Mouse (Mus musculus): ENCODE measurements around the gene Drd4.
"Not testable (repeated sequence)": the region's sequence is repeated elsewhere in the genome, so short reads cannot be mapped to it uniquely, and the experiment has no call there.

Gene Drd4

DNA sequence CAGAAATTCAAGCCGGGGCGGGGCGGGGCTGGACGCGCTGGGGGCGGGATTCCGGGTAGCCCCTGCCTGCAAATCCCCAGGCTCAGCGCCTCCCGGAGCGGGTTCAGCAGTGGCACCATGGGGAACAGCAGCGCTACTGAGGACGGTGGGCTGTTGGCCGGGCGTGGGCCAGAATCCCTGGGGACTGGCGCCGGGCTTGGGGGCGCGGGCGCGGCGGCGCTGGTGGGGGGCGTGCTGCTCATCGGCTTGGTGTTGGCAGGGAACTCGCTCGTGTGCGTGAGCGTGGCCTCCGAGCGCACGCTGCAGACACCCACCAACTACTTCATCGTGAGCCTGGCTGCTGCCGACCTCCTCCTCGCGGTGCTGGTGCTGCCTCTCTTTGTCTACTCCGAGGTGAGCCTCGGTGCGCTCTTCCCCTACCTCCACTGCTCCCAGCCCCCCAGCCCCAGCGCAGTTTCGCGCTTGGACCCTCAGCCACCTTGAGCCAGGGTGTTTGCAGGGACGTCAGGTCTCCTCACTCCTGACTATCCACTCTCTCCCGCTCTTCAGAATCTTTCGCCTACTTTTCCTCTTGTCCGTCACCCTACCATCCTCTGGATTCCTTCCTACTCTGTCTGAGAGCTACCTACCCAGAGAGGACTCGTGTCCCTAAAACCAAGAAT, at the start of gene Drd4:
Gene Drd4 (plus strand): TSS at position 86 of the 662 bp plus-strand sequence.
- DNase-seq (ENCODE audit: extremely low read depth, insufficient read length, low spot score) = no peak

DNA sequence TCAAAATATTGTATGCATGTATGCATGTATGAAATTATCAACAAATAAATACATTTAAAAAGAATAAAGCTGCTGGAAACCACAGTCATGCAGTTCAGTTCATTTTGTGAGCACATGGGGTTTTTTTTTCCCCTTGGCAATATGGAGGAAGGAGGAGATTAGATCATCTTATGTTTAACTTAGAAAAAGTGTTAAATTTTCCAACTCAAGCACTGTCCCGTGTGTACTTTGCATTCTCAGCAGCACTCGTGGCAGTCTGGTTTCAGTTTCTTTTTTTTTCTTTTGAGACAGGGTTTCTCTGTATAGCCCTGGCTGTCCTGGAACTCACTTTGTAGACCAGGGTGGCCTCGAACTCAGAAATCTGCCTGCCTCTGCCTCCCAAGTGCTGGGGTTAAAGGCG, 41.3 kb upstream of the Drd4 start:
- DNase-seq (ENCODE audit: extremely low read depth, insufficient read length, low spot score) = not testable (repeated sequence)

DNA sequence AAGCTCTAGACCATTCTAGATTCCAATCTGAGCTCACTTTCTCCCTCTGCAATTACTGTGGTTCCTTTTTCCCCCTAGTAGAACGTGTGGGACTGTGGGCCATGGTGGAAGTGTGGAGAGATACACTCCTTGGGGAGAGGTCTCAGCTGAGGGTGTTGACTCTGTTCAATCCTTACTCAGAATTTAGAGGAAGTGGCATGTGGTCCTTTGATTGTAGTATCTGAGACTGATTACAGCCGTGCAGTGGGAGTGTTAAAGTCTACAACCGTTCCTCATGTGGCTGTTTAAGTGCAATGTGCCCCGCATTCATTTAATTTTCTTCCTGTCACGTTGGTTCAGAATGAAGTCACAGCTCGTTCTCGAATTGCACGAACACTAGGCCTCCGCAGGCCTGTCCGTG, 35.6 kb upstream of the Drd4 start:
- DNase-seq (ENCODE audit: extremely low read depth, insufficient read length, low spot score) = no peak

DNA sequence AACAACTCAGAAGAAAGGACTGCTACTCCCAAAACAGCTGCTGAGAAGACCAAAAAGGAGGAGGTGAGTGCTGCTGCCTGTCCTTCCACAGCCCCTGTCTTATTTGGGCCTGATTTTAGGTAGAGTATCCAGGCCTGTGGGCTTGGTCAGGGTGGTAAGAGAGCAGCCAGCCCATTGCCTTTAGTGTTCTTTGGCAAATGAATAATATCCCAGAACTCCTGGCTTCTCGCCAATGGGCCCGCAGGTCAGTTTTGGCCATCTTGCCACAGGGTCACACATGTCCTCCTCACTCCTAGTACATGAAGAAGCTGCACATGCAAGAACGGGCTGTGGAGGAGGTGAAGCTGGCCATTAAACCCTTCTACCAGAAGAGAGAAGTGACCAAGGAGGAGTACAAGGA, 30.3 kb upstream of the Drd4 start:
- DNase-seq (ENCODE audit: extremely low read depth, insufficient read length, low spot score) = no peak

DNA sequence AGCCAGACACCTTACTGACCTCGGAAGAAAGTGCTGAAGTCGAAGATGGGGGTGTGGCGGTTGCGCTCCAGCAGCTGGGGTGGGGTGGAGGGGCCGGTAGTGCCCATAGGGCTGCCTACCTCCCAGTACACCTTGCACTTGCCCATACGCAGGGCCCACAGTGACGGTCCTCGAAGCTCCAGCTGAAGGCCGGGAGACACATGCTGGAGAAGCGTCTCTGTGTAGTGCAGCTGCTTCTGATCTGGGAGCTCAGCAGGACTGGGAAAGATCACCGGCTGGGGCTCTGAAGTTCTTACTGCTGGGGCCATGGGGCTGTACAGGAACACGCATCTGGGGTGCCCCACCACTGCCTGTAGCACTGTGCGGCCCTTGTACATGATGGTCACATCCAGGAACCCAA, 28.2 kb upstream of the Drd4 start:
- DNase-seq (ENCODE audit: extremely low read depth, insufficient read length, low spot score) = no peak

DNA sequence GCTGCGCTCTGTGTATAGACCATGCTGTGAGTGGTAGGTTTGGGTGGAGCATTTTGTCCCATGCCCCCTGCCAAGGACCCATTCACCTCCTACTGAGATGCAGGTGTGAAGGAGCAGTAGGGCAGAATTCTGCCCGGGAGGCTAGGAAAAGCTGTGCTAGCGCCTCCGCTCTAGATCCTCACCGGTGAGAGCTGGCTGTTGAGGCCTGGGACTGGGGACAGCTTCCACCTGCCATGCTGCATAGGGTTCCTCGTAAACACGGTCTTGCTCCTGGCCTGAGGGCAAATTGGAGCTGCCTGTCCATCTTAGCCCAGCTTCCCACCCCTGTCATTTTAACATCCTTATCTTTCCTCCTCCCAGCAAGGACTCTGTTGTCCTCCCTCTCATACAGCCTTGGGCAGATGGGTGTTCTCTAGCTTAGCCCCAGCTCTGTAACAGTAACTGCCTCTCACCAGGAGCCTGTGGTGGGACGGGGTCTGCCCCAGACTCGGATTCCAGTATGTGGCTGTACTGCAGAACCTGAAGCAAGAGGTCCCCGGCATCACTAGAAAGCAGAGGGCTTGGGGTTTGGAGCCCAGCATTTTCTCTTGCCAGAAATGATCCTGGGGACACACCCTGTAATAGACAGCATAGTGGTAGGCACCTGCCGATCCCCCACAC, 27.6 kb upstream of the Drd4 start:
- DNase-seq (ENCODE audit: extremely low read depth, insufficient read length, low spot score) = no peak

DNA sequence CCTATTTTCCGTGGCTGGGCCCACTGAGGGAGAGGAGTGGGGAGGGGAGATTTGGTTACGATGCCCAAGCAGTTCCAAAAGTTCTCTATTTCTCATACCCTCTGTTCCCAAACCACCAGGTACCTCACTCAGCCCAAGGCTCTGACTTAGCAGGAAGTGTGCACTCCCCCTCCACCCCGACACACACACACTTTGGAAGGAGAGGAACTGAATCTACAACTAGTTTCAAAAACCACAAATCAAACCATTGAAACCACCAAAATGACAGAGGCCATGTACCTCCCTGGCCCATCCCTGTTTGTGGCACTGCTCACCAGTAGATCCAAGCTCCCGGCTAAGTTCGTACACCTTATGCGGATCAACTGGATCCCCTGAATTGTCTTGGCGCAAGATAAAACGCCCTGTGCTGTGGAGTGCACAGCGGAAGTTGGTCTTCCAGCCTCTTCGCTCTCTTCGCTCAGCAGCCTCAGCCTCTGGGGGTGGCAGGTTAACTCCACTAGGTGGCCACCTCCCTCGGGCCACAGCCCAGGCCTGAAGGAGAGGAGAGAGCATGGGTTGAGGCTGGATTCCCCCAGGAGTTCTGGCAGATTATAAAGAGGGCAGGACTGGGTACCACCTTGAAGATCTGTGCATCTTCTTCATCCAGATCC, 26.9 kb upstream of the Drd4 start:
- no peak for DNase-seq (ENCODE audit: extremely low read depth, insufficient read length, low spot score)

DNA sequence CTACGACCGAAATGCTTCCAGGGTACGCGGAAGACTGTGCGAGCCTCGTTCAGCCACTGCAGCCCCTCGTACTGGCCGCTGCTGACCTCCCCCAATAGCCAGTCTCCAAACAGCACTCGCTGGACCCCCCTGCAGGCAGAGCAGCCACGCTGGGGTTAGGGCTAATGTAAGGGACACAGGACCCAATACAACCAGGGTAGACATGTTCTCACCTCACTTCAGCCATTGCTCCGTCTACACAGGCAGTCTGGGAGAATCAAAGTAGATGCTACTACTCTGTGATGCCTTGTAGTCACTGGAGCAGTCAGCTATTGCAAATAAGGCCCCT, 26.4 kb upstream of the Drd4 start:
- DNase-seq (ENCODE audit: extremely low read depth, insufficient read length, low spot score) = no peak

DNA sequence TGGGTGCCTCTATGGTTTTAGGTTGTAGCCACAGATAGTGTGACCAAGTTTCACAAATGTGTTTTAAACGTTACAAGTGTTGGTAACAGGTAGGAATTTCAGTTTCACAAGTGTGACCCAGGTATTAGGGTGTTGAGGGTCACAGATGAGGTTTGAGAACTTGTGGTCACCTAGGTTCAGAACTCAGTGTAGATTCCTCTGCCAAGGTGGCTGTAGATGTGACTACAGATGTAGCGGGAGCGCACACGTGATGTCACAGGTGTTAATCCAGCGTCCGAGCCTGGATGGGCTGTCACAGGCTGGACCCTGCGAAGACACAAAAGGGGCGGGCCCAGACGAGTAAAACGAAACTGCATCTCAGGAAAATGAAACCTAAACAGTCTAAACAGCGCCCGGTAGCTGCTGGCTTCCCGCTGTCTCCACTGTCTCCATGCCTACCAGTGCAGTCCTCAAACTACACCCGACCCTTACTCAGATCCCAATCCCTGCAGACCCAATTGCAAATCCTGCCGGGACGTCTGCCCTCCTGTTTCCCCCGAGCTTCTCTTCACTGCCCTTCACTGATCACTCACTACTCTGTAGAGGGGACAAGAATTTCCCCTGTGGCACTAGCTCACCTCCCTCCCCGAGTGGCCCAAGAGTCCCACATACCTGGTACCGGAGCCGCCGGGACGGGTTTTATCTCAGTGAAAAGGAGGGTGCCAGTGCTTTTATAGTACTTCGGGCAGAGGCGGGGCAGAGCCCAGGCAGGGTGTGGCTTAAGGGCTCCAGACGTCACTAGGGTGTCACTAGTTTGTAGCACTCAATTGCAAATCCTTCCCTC, 25.9 kb upstream of the Drd4 start, which contains the start of gene Irf7:
Gene Irf7 (minus strand): TSS at position 743 of the 823 bp plus-strand sequence.
- peak; percentile 67 for DNase-seq (ENCODE audit: extremely low read depth, insufficient read length, low spot score)

DNA sequence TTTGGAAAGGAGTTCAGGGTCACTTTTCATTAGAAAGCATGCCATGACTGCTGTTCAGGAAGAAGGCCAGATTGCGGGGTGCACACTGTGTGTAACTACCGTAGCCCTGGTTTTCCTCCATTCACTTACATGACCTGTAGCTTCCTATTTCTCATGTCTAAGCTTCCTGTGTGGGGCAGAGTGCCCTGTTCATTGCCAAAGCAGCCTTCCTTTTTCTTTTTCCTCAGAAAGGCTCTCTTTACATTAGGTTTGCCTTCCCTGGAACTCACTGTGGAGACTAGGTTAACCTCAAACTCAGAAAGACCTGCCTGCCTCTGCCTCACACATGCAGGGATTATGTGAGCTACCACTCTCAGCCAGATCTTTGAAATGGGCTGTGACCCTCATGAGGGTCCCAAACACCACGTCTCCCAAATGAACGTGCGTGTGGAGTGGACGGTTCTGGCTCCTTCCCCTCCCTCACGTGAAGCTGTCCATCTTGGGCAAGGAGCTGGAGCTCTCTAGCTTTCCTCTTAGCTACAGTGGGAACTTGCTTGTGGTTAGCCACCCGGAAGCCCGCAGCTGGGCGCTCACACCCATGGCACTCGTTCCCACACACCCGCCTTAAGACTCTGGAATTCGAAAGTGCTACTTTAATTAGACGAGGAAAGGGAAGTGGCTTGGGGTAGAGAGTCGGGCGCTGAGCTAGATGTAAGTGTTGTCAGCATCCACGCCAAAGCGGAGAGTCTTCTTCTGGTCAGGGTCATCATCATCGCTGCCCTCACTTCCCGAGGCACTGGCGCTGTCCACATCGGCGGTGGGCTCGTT, 23.1 kb upstream of the Drd4 start:
- no peak for DNase-seq (ENCODE audit: extremely low read depth, insufficient read length, low spot score)

DNA sequence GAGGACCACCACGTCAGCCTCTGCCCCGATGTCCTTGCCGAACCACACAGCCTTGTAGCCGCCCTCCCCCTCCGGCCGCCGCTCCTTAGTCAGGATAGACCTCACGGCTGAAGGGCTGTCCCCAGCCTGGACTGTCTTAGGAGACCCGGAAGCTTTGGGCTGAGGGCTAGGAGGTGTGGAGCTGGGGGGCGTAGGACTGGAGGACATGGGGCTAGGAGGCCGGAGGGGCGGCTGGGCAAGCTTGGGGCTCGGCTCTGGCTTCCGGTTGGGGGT, 22.6 kb upstream of the Drd4 start:
- DNase-seq (ENCODE audit: extremely low read depth, insufficient read length, low spot score) = no peak

DNA sequence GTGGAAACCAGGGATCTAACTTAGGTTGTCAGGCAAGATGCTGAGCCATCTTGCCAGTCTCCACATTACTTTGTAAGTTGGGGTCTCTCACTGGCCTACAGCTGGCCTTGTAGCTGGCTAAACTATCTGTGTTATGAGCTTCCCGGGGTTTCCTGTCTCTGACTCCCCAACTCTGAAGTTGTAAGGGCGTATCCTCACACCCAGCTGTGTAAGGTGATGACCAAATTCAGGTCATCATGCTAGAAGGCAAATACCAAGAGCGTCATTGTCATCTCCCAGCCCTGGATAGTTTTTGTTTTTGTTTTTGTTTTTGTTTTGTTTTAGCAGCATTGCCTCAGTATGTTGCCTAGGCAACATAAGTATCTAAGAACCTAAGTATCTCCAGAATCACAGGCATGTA, 21.2 kb upstream of the Drd4 start:
- DNase-seq (ENCODE audit: extremely low read depth, insufficient read length, low spot score) = no peak

DNA sequence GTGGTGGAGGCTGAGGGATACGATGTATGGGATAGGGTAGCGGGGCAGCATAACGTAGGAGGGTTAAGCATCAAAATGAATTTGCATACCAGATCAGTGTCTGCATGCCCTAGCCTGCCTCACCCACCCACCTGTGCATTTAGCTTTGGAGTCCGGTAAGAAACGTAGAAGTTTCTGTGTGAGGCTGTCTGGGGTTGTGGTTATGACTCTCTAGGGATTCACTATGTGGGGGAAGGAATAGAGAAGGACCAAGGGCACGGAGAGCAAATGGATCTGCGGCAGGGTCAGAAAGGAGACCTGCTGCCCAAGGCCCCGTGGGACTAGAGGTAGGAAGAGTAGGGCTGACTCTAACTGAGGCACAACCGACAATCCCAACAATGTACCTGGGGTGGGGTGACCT, 16.4 kb upstream of the Drd4 start:
- no peak for DNase-seq (ENCODE audit: extremely low read depth, insufficient read length, low spot score)

DNA sequence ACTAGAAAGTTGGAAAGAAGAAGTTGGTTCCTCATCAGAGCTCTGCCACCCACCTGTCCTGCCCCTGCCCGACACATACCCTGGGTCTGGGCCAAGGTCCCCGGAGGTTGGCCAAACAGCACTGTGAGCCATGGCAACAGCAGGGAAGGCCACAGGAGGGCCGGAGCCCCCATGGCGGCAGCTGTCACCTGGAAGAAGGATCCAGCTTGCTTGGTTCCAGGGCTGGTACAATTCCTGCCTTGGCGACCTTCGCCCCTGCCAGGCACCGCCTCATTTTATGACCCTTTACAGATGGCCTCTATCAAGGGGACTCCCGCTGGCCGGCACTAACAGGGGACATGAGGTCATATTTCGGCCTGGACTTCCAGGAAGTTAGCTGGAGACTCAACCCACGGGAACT, 15.3 kb upstream of the Drd4 start, which contains the start of gene Cdhr5:
Gene Cdhr5 (minus strand): TSS at position 241 of the 400 bp plus-strand sequence.
- DNase-seq (ENCODE audit: extremely low read depth, insufficient read length, low spot score) = no peak

DNA sequence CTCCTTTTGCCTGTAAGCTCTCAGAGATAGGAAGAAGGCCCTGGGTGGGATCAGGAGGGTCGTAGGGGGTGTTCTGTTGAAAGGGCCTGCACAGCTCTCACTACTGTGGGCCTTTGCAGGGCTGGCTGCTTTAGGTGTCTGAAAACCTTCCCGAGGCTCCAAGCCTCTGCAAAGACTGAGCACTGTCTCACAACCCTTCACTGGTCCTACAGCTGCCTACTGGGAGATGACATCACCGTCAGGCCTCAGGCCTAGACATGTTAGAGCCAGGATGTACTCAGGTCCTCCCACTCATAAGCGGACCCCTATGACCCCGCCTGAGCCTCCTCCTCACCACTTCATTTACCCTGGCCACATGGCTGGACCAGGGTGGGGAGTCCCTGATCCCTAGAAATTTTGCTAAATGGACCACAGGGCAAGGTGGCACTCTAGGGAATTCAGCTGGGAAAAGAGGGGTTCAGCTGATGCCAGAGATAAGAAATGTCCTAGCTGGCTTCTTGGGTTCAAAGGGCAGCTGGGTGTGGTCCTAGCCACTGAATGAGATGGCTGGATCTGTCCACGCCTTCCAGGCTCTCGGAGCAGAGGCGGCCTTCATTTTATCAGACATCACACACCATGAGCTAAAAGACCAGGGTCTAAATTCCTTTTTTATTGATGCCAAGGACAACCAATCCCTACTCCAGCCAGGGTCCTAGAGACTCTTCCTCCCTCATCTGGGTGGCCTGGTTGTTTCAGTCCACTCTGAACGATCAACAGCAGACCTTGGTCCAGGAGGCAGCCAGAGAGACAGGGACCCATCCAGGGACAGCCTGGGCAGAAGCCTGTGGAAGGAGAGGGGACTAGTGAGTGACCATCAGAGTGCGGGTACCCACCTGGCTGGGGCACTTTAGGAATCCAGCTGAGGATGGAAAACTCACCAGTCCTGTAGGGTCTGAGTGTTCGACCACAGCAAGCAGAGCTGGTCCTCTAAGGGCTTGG, 13.8 kb upstream of the Drd4 start:
- no peak for DNase-seq (ENCODE audit: extremely low read depth, insufficient read length, low spot score)

DNA sequence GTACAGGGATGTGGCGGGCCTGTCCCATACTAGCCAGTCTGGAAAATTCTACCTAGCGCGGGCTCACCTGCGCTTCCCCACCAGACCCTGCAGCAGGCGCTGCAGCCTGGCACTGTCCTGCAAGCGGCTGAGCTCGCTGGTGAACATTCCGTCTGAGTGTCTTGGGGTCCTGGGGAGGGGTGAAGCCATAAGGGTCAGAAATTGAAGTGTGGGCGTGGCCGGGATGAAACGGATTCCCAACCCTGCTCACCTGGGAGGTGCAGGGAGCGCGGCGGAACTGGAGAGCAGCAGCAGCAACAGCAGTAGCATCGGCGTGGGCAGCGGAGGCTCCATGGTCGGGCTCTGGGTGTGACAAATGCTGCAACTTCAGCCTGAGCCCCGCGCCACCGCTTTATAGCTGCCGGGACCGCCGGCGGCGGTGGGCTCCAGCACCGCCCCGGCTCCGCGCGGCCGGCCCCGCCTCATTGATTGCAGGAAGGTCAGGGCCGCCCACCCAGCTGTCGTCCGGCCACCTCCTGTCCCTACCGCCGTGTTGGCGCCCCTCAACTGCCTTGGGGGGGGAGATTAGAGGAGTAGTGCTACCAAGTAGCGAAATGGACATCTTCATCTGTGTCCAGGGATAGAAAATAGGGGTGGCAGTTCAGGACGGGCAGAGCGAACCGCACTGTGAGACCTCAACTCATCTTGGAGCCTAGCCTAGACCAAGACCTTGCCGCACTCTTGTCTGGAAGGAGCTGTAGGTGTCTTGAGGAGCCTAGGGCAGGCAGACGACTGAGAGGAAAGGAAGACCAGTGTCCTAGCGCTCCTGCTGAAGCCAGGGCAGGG, 12.8 kb upstream of the Drd4 start, which contains the start of gene Sct:
Gene Sct (minus strand): TSS at position 368 of the 825 bp plus-strand sequence.
- DNase-seq (ENCODE audit: extremely low read depth, insufficient read length, low spot score) = no peak

DNA sequence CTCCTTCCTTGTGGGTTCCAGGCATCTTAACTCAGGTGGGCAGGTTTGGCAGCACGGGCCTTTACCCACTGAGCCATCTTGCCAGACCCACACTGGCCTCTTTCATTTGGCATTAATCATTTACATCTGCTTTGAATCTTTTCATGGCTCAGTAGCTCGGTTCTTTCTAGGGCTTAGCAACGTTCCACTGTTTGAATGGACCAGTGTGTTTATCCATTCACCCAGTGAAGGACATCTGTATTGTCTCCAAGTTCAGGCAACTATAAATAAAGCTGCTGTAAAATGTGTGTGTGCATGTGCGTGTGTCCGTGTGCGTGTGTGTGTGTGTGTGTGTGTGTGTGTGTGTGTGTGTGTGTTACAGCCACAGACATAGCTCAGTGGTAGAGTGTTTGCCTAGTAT, 10.4 kb upstream of the Drd4 start:
- DNase-seq (ENCODE audit: extremely low read depth, insufficient read length, low spot score) = no peak

DNA sequence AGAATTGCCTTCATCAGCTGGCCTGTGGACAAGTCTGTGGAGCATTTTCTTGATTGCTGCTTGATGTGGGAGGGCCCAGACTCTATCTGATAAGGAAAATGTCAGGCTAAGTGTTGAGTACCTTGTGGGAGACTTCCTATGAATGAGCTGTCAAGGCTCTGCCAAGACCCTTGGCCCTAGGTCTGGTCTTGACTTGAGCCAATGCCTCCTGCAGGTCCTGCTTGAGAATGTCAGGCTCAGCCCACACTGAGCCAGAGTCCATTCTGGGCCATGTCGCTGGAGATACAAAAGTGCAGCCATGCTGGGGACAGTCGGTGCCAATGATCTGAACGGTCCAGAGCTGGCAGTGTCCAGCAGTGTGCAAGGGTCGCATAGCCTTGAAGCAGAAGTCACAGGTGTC, 9.1 kb upstream of the Drd4 start:
- DNase-seq (ENCODE audit: extremely low read depth, insufficient read length, low spot score) = no peak

DNA sequence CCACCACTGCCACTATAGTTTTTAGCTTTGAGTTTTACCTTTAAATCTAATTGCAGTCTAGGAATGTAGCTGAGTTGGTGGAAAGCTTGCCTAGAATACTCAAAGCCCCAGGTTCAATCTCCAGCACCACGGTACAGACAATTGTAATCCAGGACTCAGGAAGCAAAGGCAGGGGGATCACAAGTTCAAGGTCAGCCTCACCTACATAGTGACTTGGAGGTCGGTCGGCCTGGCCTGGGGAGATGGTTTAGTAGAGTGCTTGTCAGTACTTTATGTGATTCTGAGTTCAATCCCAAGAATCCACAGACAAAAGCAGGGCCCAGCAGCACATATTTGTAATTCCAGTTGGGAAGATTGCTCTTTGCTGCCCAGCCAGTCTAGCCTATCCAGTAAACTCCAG, 3.8 kb upstream of the Drd4 start:
- no peak for DNase-seq (ENCODE audit: extremely low read depth, insufficient read length, low spot score)

Measured in 3134 (cell line).